Mouse (Mus musculus): ENCODE measurements around the gene Jchain. TPM values are rescaled to one million over a fixed set of nuclear protein-coding genes. Genes with fewer than 3 reads are reported as not detected.
"Not testable (repeated sequence)": the region's sequence is repeated elsewhere in the genome, so short reads cannot be mapped to it uniquely, and the experiment has no call there.

Jchain gene
- total RNA-seq (2021), result under 1 TPM; 0.30 TPM
- long read RNA-seq, experiment 1, result 0 reads
- long read RNA-seq, experiment 2, result 0 reads

GRCm38 (mm10) chr5:88527657-88528056, at the start of gene Jchain:
Gene Jchain, minus strand, starts transcription at chr5:88527891.
- DNase-seq, result no peak

- DNase-seq, result no peak
These were observed 48.0 kb upstream of the Jchain start for GRCm38 (mm10) chr5:88575506-88576338.

GRCm38 (mm10) chr5:88574829-88575228, 47.1 kb upstream of the Jchain start:
- no peak for DNase-seq

- DNase-seq, result no peak
These were observed 41.9 kb upstream of the Jchain start for GRCm38 (mm10) chr5:88569541-88569940.

GRCm38 (mm10) chr5:88566034-88566841, 38.5 kb upstream of the Jchain start:
- no peak for DNase-seq

- peak; percentile 83 to 86 for DNase-seq
These were observed 37.7 kb upstream of the Jchain start for GRCm38 (mm10) chr5:88565148-88566033.

GRCm38 (mm10) chr5:88564501-88565147, 36.9 kb upstream of the Jchain start, which contains the start of gene Rufy3:
Gene Rufy3, plus strand, starts transcription at chr5:88565040.
- DNase-seq, result peak; percentile 93 to 96

- no peak for DNase-seq
These were observed 35.4 kb upstream of the Jchain start for GRCm38 (mm10) chr5:88562863-88563780.

- no peak for DNase-seq
These were observed 33.6 kb upstream of the Jchain start for GRCm38 (mm10) chr5:88561080-88561814.

GRCm38 (mm10) chr5:88558991-88559390, 31.3 kb upstream of the Jchain start:
- no peak for DNase-seq

GRCm38 (mm10) chr5:88554086-88554886, 26.6 kb upstream of the Jchain start, which contains the start of gene Utp3:
Gene Utp3, plus strand, starts transcription at chr5:88554462.
- DNase-seq, result peak; percentile 91 to 92

- DNase-seq, result no peak
These were observed 25.8 kb upstream of the Jchain start for GRCm38 (mm10) chr5:88553271-88554085.

GRCm38 (mm10) chr5:88545536-88545935, 17.8 kb upstream of the Jchain start:
- no peak for DNase-seq

- DNase-seq, result not testable (repeated sequence)
These were observed 16.7 kb upstream of the Jchain start for GRCm38 (mm10) chr5:88544411-88544810.

GRCm38 (mm10) chr5:88542651-88543282, 15.1 kb upstream of the Jchain start:
- peak; percentile 26 to 67 for DNase-seq

GRCm38 (mm10) chr5:88540845-88541244, 13.2 kb upstream of the Jchain start:
- no peak for DNase-seq

- DNase-seq, result no peak
These were observed 7.0 kb upstream of the Jchain start for GRCm38 (mm10) chr5:88534697-88535096.
